Mouse (Mus musculus) erythroblast, adult 5-6 weeks (primary cell): ENCODE results near the gene Hsd17b2. TPM values are rescaled to one million over a fixed set of nuclear protein-coding genes. Genes with fewer than 3 reads are reported as not detected.
"Not testable (repeated sequence)": the region's sequence is repeated elsewhere in the genome, so short reads cannot be mapped to it uniquely, and the experiment has no call there.

Experiments used
- ATAC-seq: replicated peaks from 2 replicates; pipeline ENCODE4 v1.8.0; 2016; ENCODE audit warnings: moderate number of reproducible peaks, mild to moderate bottlenecking, moderate TSS enrichment, inconsistent platforms; ENCODE audit not compliant: poor library complexity, low FRiP score, severe bottlenecking
- total RNA-seq, 2 experiments: library from RNA; stranded (forward) in 1 of 2; stranded (reverse) in 1 of 2; fragments of 150-400 nt in 1 of 2; fragments of 200-764, 138-1000 nt in 1 of 2; gene quantifications; 2 replicates each; pipeline versions ENCODE4 v1.2.3 to v1.2.4; 2015 to 2017; ENCODE audit warnings: low replicate concordance in 2 of 2

The Hsd17b2 gene
- total RNA-seq, 2 experiments from 2014 or later, result 1.0 TPM; not detected in 1

DNA sequence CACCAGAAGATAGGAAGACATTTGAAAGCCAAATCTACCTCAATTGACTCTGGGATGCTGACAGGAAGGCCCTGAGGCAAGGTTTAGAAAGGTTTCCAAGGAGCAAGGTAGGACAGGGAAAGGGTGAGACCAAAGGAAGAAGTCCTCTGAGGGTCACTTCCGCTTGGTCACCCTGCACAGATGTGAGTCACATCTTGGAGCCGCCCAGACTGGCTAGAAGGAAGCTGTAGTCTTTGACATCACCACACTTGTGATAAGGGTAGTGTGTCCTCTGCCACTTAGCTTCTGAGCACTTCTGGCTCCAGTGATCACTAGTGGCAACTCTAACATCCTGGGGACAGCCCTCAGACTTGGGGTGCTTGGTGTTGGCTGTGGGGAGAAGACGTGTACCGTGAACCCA, 4.4 kb downstream of the Hsd17b2 start:
- ATAC-seq, result no peak

- no peak for ATAC-seq
Measured at GRCm38 (mm10) chr8:117712226-117712625, 10.5 kb downstream of the Hsd17b2 start.

- no peak for ATAC-seq
Measured at GRCm38 (mm10) chr8:117714604-117715003, 12.9 kb downstream of the Hsd17b2 start.

GRCm38 (mm10) chr8:117715896-117716295, 14.2 kb downstream of the Hsd17b2 start:
- ATAC-seq, result no peak

DNA sequence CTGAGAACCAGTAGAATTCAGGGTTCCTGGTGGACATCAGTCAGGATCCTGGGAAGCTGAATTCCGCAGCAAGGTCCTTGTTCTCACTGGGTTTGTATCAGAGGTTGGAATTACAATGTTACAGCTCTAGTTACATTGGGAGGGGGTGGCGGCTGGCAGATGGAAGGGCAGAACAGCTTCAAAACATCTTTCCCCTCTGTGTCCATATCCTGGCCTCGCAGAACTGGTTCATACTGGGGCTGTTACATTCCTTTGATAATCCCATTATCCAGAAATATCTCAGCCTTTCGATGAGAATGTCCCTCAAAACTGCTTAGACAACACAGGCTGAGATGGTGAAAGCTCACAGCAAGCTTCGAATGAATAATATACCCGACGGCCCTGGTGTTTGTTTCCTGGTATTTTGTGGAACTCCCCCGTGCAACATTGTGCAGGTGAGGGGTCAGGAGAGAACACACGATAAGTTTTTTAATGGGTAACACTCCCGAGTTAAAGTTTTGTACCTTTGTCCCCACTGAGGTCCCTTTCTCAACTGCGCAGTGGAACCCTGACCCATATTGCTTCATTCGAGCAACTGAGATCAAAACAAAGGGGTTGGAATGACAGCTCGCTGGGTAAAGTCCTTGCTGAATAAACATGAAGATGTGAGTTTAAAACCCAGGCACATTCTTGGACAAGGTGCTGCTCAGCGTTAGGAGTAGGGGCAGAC, 16.6 kb downstream of the Hsd17b2 start:
- ATAC-seq, result no peak

GRCm38 (mm10) chr8:117726467-117726866, 24.8 kb downstream of the Hsd17b2 start:
- no peak for ATAC-seq

DNA sequence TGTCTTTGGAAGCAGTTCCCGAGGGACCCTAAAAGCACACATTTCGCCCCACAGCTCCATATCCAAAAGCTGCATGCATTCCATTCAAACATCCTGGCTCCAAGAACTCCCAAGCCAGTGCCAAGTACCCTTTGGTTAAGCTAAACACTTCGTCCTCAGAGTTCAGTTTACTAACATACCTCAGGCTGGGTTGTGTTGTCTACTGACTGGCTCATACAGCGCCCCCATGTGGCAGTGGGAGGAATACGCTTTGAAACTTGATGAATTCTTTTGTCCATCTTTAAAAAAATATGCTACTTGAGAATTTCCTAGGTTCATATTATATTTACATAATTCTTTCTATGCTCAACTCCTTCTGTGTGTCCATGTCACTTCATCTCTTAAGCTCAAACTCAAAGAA, 25.9 kb downstream of the Hsd17b2 start:
- no peak for ATAC-seq

DNA sequence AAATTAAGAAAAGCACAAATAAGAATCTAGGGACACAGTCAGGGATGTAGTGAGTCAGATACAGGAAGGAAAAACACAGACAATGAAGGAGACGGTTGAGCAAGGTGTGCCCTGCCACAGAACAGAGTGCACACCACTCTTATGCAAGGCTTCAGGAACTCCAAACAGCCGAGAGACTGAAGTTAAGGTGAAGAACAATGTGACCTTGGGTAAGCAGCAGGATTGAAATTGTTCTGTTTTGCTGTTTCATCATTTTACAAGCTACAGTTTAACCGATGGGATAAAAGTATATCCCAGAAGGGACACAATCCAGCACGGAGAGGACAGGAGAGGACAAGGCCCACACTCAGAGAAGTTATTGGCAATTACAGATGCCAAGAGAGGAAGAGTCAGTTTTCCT, 26.5 kb downstream of the Hsd17b2 start:
- no peak for ATAC-seq

GRCm38 (mm10) chr8:117730980-117731379, 29.3 kb downstream of the Hsd17b2 start:
- no peak for ATAC-seq

GRCm38 (mm10) chr8:117736657-117737175, 35.0 kb downstream of the Hsd17b2 start:
- ATAC-seq, result no peak

DNA sequence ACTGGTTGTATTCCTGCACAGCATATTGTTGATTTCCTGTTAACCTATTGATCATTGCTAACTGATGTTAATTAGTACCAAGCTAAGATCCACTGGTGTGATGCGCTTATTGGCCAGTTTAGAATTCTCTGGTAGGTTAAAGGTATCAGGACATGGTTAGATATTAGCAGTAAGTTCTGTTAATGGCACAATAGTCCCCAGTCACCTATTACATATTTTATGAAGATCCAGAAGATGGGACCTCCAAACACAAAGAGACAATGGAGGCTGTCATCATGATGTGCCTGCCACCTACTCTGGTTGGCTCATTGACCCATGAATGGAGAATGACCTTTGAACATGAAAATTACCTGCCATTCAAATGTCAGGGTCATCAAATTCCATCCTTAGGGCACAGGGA, 36.5 kb downstream of the Hsd17b2 start:
- not testable (repeated sequence) for ATAC-seq

GRCm38 (mm10) chr8:117740387-117740998, 38.8 kb downstream of the Hsd17b2 start:
- no peak for ATAC-seq

DNA sequence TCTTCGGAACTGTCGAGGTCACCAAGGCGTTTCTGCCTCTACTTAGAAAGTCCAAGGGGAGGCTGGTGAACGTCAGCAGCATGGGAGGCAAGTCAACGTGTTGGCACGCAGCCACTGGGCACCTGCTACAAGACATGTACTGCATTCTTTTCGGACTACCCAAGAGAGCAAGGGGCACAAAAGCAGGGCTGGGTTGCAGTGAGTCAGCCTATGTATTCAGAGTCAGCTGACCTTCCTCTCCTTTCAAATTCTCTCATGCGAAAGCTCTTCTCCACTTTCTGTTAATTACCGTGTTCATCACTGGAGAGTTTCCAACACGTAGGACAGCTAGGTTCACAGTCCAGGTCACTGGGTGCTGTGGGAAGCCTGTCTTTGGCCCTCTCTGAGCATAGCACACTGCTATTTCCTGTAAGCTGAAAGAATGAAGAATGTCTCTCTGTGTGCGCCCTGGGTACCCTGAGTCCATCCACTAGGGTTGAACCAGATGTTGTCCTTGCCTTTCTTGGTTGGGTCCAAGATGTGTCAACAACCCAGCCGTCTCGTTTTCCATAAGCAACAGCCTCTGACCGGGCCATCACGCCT, 40.8 kb downstream of the Hsd17b2 start:
- no peak for ATAC-seq

- ATAC-seq, result no peak
Measured at GRCm38 (mm10) chr8:117746651-117747050, 44.9 kb downstream of the Hsd17b2 start.

- ATAC-seq, result no peak
Measured at GRCm38 (mm10) chr8:117747428-117747827, 45.7 kb downstream of the Hsd17b2 start.

DNA sequence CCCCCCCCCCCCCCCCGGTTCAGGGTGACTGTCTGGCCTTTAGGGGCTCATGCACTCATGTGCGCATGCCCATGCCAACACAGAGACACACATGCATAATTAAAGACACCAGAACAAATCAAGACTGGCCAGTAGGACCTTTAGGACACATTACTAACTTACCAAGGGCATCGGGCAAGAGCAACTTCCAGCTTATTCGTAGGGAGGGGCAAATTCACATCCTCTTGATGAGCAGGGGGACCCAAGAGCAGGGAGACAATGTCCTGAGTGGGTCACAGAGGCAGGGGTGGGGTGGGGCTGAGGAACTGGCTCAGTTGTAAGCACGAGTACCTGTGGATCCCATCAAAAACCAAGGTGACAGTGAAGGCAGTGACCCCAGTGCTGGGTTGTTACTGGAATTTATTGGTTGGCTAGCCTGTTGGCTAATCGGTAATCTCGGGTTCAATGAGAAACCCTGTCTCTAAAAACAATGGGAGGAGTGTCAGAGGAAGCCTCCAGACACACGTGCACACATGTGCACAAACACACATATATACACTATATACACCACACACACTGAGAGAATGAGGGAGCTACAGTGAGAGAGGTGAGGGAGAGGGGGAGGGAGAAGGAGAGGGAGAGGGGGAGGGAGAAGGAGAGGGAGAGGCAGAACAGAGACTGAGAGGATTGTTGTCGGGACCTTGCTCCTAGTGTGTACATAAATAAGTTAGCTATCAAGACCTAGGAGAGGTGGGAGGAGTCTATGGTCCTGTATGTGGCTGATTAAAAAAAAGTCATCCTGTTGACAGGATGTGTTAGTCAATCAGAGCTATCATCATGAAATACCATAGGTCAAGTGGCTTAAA, 46.4 kb downstream of the Hsd17b2 start:
- no peak for ATAC-seq

GRCm38 (mm10) chr8:117749436-117749835, 47.7 kb downstream of the Hsd17b2 start:
- no peak for ATAC-seq

DNA sequence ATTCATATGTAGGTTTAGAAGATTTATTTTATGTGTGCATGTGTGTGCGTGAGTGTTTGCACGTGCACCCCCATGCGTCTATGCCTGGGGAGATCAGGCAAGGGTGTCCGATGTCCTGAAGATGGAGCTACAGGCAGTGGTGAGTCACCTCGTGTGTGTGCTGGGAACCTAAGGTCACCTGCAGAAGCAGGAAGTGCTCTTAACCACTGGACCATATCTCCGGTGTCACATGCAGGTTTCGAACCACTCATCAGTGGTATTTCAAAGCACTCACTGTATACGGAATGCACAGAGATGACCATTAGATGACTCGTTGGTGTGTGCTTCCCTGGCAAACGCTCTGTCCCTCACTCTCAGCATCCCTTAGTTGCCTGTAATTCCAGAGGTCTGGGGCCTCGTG, 56.2 kb downstream of the Hsd17b2 start:
- ATAC-seq, result no peak

- ATAC-seq, result no peak
Measured at GRCm38 (mm10) chr8:117762776-117763175, 61.1 kb downstream of the Hsd17b2 start.

DNA sequence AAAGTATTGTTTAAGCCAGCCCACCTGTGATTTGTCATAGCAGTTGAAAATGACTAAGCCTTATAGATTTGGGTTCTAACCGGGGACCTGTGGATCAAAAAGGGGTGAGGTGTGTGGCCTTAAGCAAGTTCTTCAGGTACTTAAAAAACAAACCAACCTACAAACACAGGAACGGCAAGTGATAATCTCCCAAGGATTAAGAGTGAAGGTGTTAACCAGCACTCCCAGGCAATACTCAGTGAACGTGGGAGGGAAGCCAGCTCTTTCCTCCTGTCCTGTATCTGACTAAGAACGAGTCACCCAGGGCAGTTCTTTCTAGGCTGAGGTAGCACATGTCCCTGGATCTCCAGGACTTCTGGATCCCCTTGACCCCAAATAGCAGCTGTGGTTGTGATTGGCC, 62.9 kb downstream of the Hsd17b2 start:
- ATAC-seq, result no peak
